Mouse (Mus musculus) hindbrain, embryonic 16.5 days (tissue): ENCODE data around the gene Cd164l2. TPM values are rescaled to one million over a fixed set of nuclear protein-coding genes. Genes with fewer than 3 reads are reported as not detected.

ENCODE experiments used
- ATAC-seq: fragments of 200-750 bp; cut with Nextera tagmentation; 2 replicates; pipeline ENCODE4 v1.8.0; 2017; ENCODE audit warnings: moderate TSS enrichment, moderate library complexity
- H3K27ac ChIP-seq: fragments of 300-500 bp; sonication (generic); 2 replicates; pipeline ENCODE4 v1.5.1; 2014; ENCODE audit warnings: low read depth, mild to moderate bottlenecking, control low read depth, low read length, moderate library complexity
- H3K27me3 ChIP-seq: fragments of 300-500 bp; sonication (generic); replicated peaks from 2 replicates; pipeline ENCODE4 v1.6.1; 2014; ENCODE audit warnings: low read length; ENCODE audit not compliant: control insufficient read depth, insufficient read depth
- H3K36me3 ChIP-seq: fragments of 300-500 bp; sonication (generic); 2 replicates; pipeline ENCODE4 v1.6.1; 2014; ENCODE audit warnings: mild to moderate bottlenecking, low read length, moderate library complexity, mixed read lengths; ENCODE audit not compliant: control insufficient read depth, insufficient read depth
- H3K4me1 ChIP-seq: fragments of 300-500 bp; sonication (generic); 2 replicates; pipeline ENCODE4 v1.6.1; 2014; ENCODE audit warnings: low read depth, low read length; ENCODE audit not compliant: control insufficient read depth, insufficient read depth
- H3K4me2 ChIP-seq: fragments of 300-500 bp; sonication (generic); 2 replicates; pipeline ENCODE4 v1.6.1; 2014; ENCODE audit warnings: mild to moderate bottlenecking, low read length, control low read depth, moderate library complexity
- H3K4me3 ChIP-seq: fragments of 300-500 bp; sonication (generic); 2 replicates; pipeline ENCODE4 v1.5.1; 2014; ENCODE audit warnings: mild to moderate bottlenecking, low read length, control low read depth, moderate library complexity
- H3K9ac ChIP-seq: fragments of 300-500 bp; sonication (generic); 2 replicates; pipeline ENCODE4 v1.6.1; 2014; ENCODE audit warnings: low read depth, mild to moderate bottlenecking, control low read depth, low read length, moderate library complexity
- H3K9me3 ChIP-seq: fragments of 300-500 bp; sonication (generic); 2 replicates; pipeline ENCODE4 v1.6.1; 2014; ENCODE audit warnings: mild to moderate bottlenecking, low read length, moderate library complexity; ENCODE audit not compliant: control insufficient read depth
- WGBS: fragments of 180-500 bp; shearing (Covaris S2); extraction: QIAGEN DNeasy Blood & Tissue Kit; methylation state at CpG from one replicate; pipeline ENCODE4 v1.1.7; 2014; 5-methylcytosine and 5-hydroxymethylcytosine counted together
- polyA plus RNA-seq: library from polyadenylated mRNA; unstranded; fragments of >200 nt; fragmentation: Nextera tagmentation; extraction: Ambion mirVana; gene quantifications from 2 replicates; pipeline ENCODE4 v1.2.1, GENCODE M21; 2015

Cd164l2 gene
- polyA plus RNA-seq, 1 experiment from 2014 or later: 8.3 TPM

- peaks cover 11% of the 10 kb centered on the region; the same call in 1 of the 2 replicates for H3K27me3 ChIP-seq
- 1% methylated on average over 36 of the region's 44 CpGs for WGBS
- peak; percentile 87 for ATAC-seq
- no peaks in the 10 kb centered on the region for H3K36me3 ChIP-seq
- H3K4me2 ChIP-seq: peak overlapping the region; percentile 99
- H3K4me3 ChIP-seq: peak overlapping the region; percentile 80
- peaks cover 9% of the 10 kb centered on the region for H3K4me1 ChIP-seq
- no peak overlapping the region for H3K27ac ChIP-seq
- H3K9ac ChIP-seq: peak overlapping the region; percentile 79
- H3K9me3 ChIP-seq: no peaks in the 10 kb centered on the region
Measured at GRCm38 (mm10) chr4:133212562-133213267, 784 bp downstream of the Cd164l2 start.

GRCm38 (mm10) chr4:133213268-133213590, 1.3 kb downstream of the Cd164l2 start:
- Histone ChIP-seq H3K4me3 (peak overlapping the region; percentile 80), H3K9me3 (no peaks in the 10 kb centered on the region), H3K4me1 (peaks cover 9% of the 10 kb centered on the region), H3K9ac (no peak overlapping the region), H3K27me3 (peaks cover 11% of the 10 kb centered on the region; the same call in 1 of the 2 replicates), H3K36me3 (no peaks in the 10 kb centered on the region), H3K27ac (no peak overlapping the region), H3K4me2 (peak overlapping the region; percentile 99)
- WGBS: under 1% methylated on average over 8 of the region's 9 CpGs
- ATAC-seq: peak; percentile 1; the same call in 1 of the 2 replicates

GRCm38 (mm10) chr4:133213661-133214060, 1.7 kb downstream of the Cd164l2 start:
- H3K27me3 ChIP-seq: peaks cover 11% of the 10 kb centered on the region; the same call in 1 of the 2 replicates
- peak overlapping the region; percentile 80; the same call in 1 of the 2 replicates for H3K4me3 ChIP-seq
- H3K4me2 ChIP-seq: peak overlapping the region; percentile 99
- no peaks in the 10 kb centered on the region for H3K9me3 ChIP-seq
- H3K9ac ChIP-seq: no peak overlapping the region; the same call in 1 of the 2 replicates
- ATAC-seq: no peak
- WGBS: 14% methylated on average over 10 of the region's 10 CpGs
- peaks cover 9% of the 10 kb centered on the region for H3K4me1 ChIP-seq
- H3K36me3 ChIP-seq: no peaks in the 10 kb centered on the region
- H3K27ac ChIP-seq: no peak overlapping the region

GRCm38 (mm10) chr4:133217641-133218040, 5.7 kb downstream of the Cd164l2 start:
- no peak overlapping the region; the same call in 1 of the 2 replicates for H3K9ac ChIP-seq
- peaks cover 11% of the 10 kb centered on the region for H3K4me1 ChIP-seq
- H3K27ac ChIP-seq: no peak overlapping the region
- ATAC-seq: no peak
- H3K36me3 ChIP-seq: no peaks in the 10 kb centered on the region
- peaks cover 14% of the 10 kb centered on the region for H3K27me3 ChIP-seq
- no peak overlapping the region for H3K4me3 ChIP-seq
- no peak overlapping the region for H3K4me2 ChIP-seq
- no peaks in the 10 kb centered on the region for H3K9me3 ChIP-seq
- WGBS: 0% methylated on average over 5 of the region's 5 CpGs

- Histone ChIP-seq H3K9ac (no peak overlapping the region), H3K9me3 (no peaks in the 10 kb centered on the region), H3K27me3 (peaks cover 13% of the 10 kb centered on the region), H3K27ac (no peak overlapping the region), H3K4me3 (no peak overlapping the region), H3K36me3 (no peaks in the 10 kb centered on the region), H3K4me2 (no peak overlapping the region), H3K4me1 (peaks cover 3% of the 10 kb centered on the region; the same call in 1 of the 2 replicates)
- no peak for ATAC-seq
- WGBS: 95% methylated on average over 3 of the region's 3 CpGs
Measured at GRCm38 (mm10) chr4:133218745-133219144, 6.8 kb downstream of the Cd164l2 start.

GRCm38 (mm10) chr4:133220656-133221055, 8.7 kb downstream of the Cd164l2 start:
- WGBS: 2% methylated on average over 25 of the region's 25 CpGs
- peaks cover 3% of the 10 kb centered on the region; the same call in 1 of the 2 replicates for H3K4me1 ChIP-seq
- H3K9me3 ChIP-seq: no peaks in the 10 kb centered on the region
- peak overlapping the region; percentile 40 for H3K4me3 ChIP-seq
- H3K9ac ChIP-seq: peak overlapping the region; percentile 59
- no peaks in the 10 kb centered on the region for H3K36me3 ChIP-seq
- no peak overlapping the region for H3K27ac ChIP-seq
- H3K4me2 ChIP-seq: peak overlapping the region; percentile 64
- peaks cover 5% of the 10 kb centered on the region for H3K27me3 ChIP-seq
- ATAC-seq: 0 out of 2 replicates have a peak, but pooled peaks have one; percentile 11

- no peak overlapping the region for H3K9ac ChIP-seq
- no peak overlapping the region for H3K27ac ChIP-seq
- no peak for ATAC-seq
- 84% methylated on average over 8 of the region's 8 CpGs for WGBS
- no peak overlapping the region for H3K4me3 ChIP-seq
- no peaks in the 10 kb centered on the region for H3K36me3 ChIP-seq
- H3K27me3 ChIP-seq: peaks cover 5% of the 10 kb centered on the region
- no peaks in the 10 kb centered on the region for H3K9me3 ChIP-seq
- H3K4me1 ChIP-seq: peaks cover 3% of the 10 kb centered on the region; the same call in 1 of the 2 replicates
- H3K4me2 ChIP-seq: no peak overlapping the region
Measured at GRCm38 (mm10) chr4:133221701-133222100, 9.8 kb downstream of the Cd164l2 start.

- Histone ChIP-seq H3K4me1 (peaks cover 3% of the 10 kb centered on the region; the same call in 1 of the 2 replicates), H3K27me3 (peaks cover 5% of the 10 kb centered on the region), H3K9ac (peak overlapping the region; percentile 28; the same call in 1 of the 2 replicates), H3K27ac (no peak overlapping the region), H3K4me3 (no peak overlapping the region), H3K9me3 (no peaks in the 10 kb centered on the region), H3K36me3 (no peaks in the 10 kb centered on the region), H3K4me2 (no peak overlapping the region)
- no peak for ATAC-seq
- WGBS: 50% methylated on average over 5 of the region's 5 CpGs
Measured at GRCm38 (mm10) chr4:133223875-133224274, 11.9 kb downstream of the Cd164l2 start.

- H3K4me3 ChIP-seq: no peak overlapping the region
- 67% methylated on average over 10 of the region's 10 CpGs for WGBS
- no peaks in the 10 kb centered on the region for H3K4me1 ChIP-seq
- H3K4me2 ChIP-seq: no peak overlapping the region
- ATAC-seq: no peak
- no peak overlapping the region for H3K9ac ChIP-seq
- peaks cover 4% of the 10 kb centered on the region; the same call in 1 of the 2 replicates for H3K27me3 ChIP-seq
- H3K36me3 ChIP-seq: no peaks in the 10 kb centered on the region
- H3K27ac ChIP-seq: no peak overlapping the region
- H3K9me3 ChIP-seq: no peaks in the 10 kb centered on the region
Measured at GRCm38 (mm10) chr4:133226073-133226472, 14.1 kb downstream of the Cd164l2 start.
